Mouse (Mus musculus) lung, adult 2 months (tissue): ENCODE results near the gene Zfp90.

Experiments used
- CTCF ChIP-seq: fragments of 200-500 bp; IDR thresholded peaks from 2 replicates; pipeline ENCODE4 v1.5.1; 2011; ENCODE audit warnings: mild to moderate bottlenecking, low read length, control low read depth; ENCODE audit not compliant: insufficient read depth
- POLR2A ChIP-seq: fragments of 200-500 bp; IDR thresholded peaks from 2 replicates; pipeline ENCODE4 v1.6.1; 2011; ENCODE audit warnings: low read depth, mild to moderate bottlenecking, control low read depth, low read length, borderline replicate concordance; ENCODE audit errors: extremely low read depth

- no peak for TF ChIP-seq POLR2A
- no peak for TF ChIP-seq CTCF
Observed at GRCm38 (mm10) chr8:106404825-106405224, 10.3 kb upstream of the Zfp90 start.
